Mouse (Mus musculus): ENCODE measurements around the gene Phldb2.

Phldb2 gene

DNA sequence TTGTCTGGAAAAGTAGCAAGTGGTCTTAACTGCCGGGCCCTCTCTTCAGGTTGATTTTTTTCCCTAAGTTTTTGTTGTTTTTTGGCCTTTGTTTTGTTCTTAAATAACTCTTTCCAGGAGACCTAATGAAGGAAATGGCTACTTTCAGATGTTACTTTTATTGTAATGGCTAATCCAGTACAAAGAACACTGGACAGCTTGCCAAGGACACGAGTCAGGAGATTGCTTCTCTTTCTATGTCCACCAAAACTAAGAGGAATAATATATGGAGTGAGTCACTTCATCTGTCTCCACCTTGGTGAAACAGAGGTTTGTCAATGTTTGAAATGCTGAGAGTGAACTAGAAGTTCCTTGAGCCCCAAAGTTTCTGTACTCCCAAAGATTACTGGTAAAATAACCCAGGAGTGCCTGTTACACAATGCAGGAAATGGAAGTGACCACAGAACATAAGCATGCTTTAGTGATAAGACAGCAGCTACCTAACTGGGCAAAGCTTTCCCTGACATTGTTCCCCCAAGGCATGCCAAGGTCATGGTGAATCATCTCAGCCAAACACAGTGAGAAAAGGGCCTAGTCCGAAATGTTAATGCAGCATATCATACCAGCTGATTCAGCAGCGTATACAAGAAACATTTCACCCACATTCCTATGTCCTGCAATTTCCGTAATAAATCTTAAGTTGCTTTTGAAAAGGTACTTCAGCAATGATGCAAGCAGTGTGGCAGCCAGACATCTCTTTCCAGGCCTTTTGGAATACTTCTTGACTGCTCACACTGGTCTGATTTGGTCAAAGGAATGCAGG lies 115.7 kb downstream of the Phldb2 start:
- peak; percentile 28 for DNase-seq

GRCm38 (mm10) chr16:45832747-45833108 lies 120.7 kb downstream of the Phldb2 start:
- DNase-seq, result no peak

DNA sequence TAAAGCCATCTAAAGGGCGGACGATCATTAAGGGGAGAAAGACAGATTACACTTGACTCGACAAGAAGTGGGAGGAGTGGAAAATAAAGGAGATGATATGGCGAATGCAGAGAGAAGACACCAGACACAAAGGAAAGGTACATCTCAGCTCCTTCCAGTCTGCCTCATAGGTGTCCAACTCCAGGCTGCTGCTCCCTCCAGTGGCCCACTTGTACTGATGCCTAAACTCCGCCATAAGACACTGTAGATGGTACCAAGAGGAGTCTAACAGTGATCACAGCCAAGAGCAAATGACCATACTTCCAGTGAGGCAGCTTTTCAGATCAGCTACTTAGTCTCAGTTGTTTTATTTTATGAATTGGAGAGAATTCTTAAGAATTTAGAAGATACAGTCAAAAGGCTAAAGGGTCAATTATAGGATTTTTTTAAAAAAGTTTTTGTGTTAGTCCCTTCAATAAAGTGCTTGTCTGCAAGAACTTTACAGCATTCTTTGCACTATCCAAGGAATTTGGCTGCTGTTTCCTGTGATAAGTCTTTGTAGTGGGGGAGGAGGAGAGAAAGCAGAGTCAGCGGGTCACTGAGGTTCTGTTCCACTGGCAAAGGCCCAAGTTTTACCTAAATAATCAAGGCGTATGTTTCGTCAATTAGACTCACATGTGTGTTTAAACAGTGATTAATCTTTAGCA lies 121.2 kb downstream of the Phldb2 start:
- no peak for DNase-seq

DNA sequence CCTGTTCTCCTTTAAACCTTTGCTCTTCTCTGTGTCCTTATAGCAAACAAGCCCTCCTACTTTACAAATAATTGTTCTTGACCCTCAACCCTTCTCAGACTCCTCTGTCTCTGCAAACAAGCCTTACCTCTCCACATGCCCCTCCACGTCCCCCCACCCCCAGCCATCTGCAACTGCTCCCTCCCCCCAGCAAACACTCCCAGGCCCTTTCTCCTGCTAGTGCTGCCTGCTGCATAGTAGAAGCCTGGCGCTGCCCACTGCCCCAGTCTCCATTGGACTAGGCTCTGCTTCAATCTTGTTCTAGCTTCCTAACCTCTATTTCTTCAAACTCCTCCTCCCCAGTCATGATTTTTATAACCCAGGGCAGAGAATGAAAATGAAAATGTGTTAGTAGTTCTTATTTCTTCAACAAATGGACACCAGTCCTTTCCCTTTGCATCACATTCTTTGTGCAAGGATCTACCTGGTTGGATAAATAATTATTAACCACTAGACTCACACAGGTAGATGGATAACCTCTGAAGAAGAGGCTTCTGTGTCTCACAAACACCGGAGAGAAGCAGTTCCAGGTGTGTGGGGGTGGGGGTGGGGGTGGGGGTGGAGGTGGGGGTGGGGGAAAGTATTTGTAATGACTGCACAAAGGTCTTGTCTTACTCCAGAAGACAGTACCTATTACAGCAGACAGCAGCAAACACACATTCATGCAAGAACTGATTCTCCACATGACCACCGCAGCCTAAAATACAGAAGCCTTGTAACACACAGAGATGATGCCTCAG lies 122.1 kb downstream of the Phldb2 start:
- DNase-seq, result no peak

DNA sequence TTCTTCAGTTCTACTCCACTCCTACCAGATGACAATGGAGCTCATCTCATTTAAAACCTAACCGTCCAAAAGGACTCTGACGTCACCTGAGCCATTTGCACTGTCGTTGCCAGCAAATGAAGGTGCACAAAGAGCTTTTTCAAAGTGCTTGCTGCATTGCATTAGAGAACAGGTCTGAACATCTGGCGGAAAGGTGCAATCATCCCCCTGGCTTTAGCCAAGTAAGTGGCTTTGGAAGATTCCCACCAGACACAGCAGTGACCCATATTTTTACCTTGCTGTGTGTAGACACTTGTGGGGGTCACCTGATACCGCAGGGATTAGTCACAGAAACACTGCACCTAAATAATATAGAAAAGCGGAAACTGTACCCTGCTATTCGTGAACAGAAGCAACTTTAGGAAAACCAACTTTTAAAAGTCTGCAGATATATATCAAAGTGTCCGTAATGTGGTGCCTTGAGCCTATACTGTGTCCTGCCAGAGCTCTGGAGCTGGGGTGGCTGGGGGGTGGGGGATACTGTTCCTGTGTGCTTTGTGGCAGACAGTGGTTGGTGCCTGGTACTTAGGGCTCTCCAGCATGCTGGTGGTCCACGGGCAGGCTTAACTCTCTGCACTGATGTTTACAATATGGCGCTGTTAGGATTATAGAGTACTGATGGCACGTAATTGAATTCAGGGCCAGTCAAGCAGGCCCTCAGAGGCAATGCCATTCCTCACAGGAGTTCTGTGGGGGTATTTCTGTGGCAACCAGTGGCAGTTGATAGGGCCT lies 123.1 kb downstream of the Phldb2 start:
- DNase-seq, result no peak

GRCm38 (mm10) chr16:45825309-45825708 lies 128.1 kb downstream of the Phldb2 start:
- no peak for DNase-seq

GRCm38 (mm10) chr16:45824025-45824424 lies 129.4 kb downstream of the Phldb2 start:
- no peak for DNase-seq

- no peak for DNase-seq
Observed at GRCm38 (mm10) chr16:45819911-45820310, 133.5 kb downstream of the Phldb2 start.

DNA sequence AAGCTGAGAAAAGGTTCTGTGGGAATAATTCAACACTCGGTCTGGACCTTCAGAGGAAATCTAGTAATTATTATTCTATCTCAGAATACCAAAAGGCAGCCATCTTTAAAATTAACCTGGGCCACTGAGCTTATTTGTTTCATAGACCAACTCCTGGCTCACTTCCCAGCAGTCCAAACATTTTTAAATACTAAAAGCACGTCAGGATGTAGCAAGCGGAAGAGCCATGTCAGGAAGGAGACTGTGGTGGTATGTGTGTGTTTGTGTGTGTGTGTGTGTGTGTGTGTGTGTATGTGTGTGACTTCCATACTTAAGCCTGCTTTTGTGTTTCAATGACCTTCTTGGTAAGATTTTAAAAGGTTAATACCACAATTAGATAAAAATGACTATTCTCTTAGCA lies 135.6 kb downstream of the Phldb2 start:
- peak; percentile 19 for DNase-seq

DNA sequence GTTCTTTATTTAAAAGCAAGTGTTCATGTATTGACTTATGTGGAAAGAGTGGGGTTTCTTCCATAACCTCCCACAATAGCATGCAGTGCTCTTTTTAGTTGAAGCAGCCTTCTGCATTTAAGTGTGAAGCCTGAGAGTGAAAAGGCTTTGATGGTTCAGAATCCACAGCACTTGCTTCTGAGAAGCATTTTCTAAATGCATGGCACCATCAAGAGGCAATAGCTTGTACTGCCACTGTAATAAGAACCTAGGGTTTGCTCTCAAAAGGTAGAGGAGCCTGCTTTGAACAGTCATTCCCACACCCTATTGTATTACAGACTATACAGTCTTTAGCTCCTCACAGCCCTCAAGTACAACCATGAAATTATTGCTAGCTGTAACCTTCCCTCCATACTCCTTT lies 136.7 kb downstream of the Phldb2 start:
- no peak for DNase-seq

DNA sequence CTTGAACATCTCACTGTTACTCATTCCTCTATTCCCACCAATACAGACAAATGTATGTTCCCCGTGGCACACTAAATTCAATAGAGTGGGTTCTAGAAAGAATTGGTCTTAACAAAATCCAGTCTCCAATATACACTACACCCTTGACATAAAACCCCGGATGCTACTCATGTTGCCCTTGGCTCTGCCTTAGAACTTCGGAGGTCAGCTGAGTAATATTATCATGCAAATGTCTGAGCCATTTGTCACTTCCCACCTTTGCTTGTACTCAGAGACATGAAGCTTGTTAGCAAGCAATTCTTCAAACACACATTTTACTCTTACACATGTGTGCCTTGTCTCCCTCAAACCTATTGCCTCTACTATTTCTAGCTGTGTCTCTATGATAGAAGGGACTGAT lies 138.8 kb downstream of the Phldb2 start:
- DNase-seq, result no peak

DNA sequence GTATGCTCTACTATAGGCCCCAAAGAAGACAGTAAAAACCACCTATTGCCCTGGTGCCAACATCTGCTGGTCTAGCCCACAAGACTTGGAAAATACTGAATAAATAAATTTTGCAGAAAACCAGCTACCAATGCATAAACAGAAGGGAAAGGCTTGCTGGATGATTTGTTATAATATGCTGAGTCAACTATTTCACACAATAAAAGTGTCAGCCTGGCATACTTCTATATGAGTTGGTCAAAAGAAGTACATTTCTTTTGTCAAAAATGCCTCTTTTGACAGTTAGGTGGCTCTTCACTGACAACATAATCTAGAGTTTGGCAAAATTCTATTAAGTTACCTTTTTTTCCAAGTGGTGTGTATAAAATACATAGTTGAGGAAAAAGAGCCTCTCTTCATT lies 141.6 kb downstream of the Phldb2 start:
- DNase-seq, result no peak

DNA sequence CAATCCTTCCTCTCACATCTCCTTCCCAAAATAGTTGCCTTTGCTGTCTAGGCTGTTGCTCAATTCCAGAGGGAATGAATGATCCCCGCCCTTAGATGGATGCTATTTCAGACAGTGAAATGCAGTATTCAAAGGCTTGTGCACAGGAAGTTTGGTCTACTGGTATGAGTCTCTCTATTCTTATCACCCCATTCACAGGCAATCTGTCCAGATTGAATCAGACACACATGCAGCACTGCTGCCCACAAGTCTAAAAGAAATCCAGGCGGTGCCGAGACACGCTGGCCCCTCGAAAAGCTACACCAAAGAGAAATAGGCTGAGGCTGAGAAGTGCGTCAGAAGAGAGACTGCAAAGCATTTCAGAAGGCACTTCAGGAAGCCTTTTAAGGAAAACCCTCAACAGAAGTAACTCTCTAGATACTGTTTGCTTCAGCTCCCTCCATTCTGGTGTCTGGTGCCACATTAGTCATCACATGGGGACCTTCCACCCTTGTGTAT lies 142.5 kb downstream of the Phldb2 start:
- no peak for DNase-seq

DNA sequence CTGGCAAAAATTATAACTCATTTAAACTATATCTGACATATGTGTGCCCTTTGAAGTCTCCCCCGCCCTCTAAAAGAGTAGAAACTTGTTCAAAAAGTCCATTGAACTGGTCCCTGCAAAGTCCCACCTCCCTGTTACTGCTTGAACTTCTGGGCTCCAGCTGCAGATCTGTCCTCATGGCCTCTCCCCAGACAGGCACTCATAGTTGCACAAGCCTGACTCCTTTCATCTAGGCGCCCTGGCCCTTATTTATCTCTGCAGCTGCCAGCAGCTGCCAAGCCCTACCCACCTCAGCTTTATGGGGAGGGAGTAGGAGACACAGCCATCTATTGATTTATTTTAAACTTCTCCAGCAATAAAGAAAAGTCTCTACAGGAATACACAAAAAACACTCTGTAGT lies 143.2 kb downstream of the Phldb2 start:
- DNase-seq, result no peak

DNA sequence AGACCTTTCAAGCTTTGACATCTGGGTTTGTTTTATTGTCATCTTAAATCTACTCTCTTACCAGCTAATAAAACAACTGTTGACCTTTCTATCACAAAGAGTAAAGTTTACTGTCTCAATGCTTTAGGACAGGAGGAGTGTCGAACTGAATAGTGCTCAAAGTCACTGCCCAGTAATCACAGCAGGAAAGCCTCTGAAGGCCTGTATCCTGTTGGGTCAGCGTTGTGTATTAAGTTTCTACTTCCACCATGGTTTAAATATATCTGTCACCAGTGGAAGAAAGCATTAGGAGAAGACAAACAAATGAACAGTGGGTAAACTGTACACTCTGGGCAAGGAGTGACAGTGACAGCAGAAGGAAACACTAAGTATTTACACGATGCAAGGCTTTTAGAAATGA lies 148.7 kb downstream of the Phldb2 start:
- DNase-seq, result no peak

GRCm38 (mm10) chr16:45800406-45800805 lies 153.0 kb downstream of the Phldb2 start:
- no peak for DNase-seq

DNA sequence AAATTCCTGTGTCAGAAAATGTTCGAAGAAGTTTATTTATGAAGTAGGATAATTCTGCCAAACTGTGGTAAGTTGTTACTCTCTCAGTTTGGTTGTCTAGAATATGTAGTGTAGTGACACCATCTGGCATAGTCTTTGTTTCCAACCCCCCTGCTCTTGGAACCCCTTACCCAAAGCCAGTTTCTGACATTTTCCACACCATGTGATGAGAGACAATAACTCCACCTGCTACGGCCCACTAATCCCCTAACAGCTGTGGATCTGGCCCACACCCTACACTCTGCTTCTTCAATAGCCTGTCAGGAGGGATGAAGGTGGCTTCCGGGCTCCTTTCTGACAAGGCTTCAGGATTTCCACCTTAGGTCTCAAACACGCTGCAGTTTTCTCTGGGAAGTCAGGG lies 154.2 kb downstream of the Phldb2 start:
- no peak for DNase-seq

GRCm38 (mm10) chr16:45798591-45798990 lies 154.8 kb downstream of the Phldb2 start:
- no peak for DNase-seq

DNA sequence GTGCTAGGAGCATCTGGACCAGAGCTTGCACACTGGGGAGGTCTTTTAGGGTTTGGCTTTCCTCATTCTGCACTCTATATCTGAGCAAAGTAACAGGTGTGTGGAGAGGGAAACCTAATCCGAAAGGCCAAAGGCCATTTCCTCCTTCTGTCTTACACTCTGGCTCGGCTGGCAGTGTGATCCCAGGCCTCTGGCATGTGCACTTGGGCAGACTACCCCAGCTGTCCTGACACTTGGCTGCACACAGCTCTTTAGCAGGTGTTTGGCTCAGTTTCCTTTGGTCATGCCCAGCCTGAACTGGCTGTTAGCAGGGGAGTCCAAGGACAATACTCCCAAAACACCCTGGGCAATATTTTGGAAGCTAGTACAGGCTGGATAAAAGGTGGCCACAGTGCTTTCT lies 156.6 kb downstream of the Phldb2 start:
- DNase-seq, result peak; percentile 53

- no peak for DNase-seq
Observed at GRCm38 (mm10) chr16:45795188-45795693, 158.2 kb downstream of the Phldb2 start.

- no peak for DNase-seq
Observed at GRCm38 (mm10) chr16:45792781-45793180, 160.6 kb downstream of the Phldb2 start.

DNA sequence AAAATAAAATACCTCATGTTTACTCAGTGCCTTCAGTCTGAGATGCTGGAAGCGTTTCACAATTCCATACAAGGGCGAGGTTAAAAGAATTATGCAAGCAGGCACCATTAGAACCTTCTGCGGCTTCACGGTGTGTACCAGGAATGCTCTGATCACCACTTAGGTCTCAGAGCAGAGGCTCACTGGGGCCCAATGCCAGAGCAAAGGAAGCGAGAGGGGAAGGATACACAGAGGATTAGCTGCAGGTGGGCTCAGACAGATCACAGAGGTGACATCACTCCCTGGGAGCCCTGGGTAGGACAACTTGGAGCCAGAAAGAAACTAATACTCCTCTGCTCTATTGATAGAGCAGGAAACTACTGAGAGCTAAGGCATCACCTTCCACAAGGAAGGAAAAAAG lies 162.1 kb downstream of the Phldb2 start:
- DNase-seq, result no peak

- DNase-seq, result no peak
Observed at GRCm38 (mm10) chr16:45789311-45789710, 164.1 kb downstream of the Phldb2 start.
